Mouse (Mus musculus): Measurements from ENCODE around the gene Iqcb1. TPM values are rescaled to one million over a fixed set of nuclear protein-coding genes. Genes with fewer than 3 reads are reported as not detected.
A peak's percentile ranks its signal among the peaks of the same experiment; 100 is the strongest.

The Iqcb1 gene
- polyA plus RNA-seq (2016; fragmentation: Nextera tagmentation; extraction: Ambion mirVana) = 16.6 and 17.4 TPM in 2 replicates

DNA sequence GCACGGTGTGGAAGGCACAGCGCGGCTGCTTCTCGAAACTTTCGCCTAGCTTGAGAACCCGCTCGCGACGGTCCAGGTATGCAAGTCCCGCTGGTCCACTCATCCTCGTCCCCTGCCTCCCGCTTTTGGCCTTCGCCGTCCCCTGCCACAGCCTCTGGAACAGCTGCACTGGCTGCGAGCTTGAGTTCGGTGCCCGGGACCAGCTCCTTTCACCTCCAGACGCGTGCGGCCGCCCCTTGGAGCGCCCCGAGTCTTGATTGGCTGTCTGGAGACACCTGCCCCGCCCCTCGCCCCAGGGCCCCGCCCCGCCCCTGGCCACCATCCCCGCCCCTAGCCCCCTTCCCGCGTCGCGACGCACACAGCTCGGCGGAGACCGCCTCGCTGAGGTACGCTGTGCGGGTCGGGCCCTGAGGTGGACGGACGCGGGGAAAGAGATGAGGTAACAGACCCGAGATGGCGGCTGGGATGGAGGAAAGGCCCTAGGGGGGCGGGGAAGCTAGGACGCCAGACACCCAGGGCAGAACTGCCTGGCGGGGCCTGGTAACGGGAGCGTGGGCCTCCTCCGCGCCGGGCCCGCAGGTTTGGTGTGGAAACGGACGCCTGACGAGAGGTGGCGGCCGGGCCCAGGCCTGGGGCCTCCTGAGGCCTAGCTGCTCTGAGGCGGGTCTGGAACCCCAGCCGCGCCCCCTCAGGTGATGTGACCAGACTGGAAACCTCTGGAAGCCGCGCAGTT, at the start of gene Iqcb1:
TSS of gene Iqcb1 (plus strand) at position 332 of the 733 bp plus-strand sequence.
- Histone ChIP-seq H3K27ac (peak within 1 kb of the TSS; percentile 61), H3K27me3 (replicated peaks) (peaks cover 7% of the 10 kb centered on the region; the same call in 1 of the 2 replicates), H3K4me2 (peak within 1 kb of the TSS; percentile 96), H3K36me3 (no peaks in the 10 kb centered on the region), H3K9ac (peak within 1 kb of the TSS; percentile 86), H3K4me1 (peaks cover 15% of the 10 kb centered on the region), H3K4me3 (peak within 1 kb of the TSS; percentile 81), H3K9me3 (replicated peaks) (no peaks in the 10 kb centered on the region)
- ATAC-seq = peak; percentile 100
- under 1% methylated on average over 64 of the region's 64 CpGs for whole genome bisulfite sequencing (ENCODE audit: insufficient replicate concordance)

- H3K27ac ChIP-seq = no peak overlapping the region
- H3K27me3 ChIP-seq (replicated peaks) = no peaks in the 10 kb centered on the region
- no peak for ATAC-seq
- H3K9me3 ChIP-seq (replicated peaks) = no peaks in the 10 kb centered on the region
- H3K4me2 ChIP-seq = no peak overlapping the region
- H3K4me3 ChIP-seq = no peak overlapping the region
- H3K9ac ChIP-seq = no peak overlapping the region
- H3K4me1 ChIP-seq = no peaks in the 10 kb centered on the region
- WGBS (ENCODE audit: insufficient replicate concordance) = 81% methylated on average over 2 of the region's 2 CpGs
- H3K36me3 ChIP-seq = no peaks in the 10 kb centered on the region
Measured at GRCm38 (mm10) chr16:36784146-36784545, 44.0 kb upstream of the Iqcb1 start.

- ATAC-seq = no peak
- Histone ChIP-seq H3K36me3 (no peaks in the 10 kb centered on the region), H3K9me3 (replicated peaks) (no peaks in the 10 kb centered on the region), H3K9ac (no peak within 1 kb of the TSS), H3K4me3 (no peak within 1 kb of the TSS), H3K4me1 (no peaks in the 10 kb centered on the region), H3K27me3 (replicated peaks) (no peaks in the 10 kb centered on the region), H3K4me2 (no peak within 1 kb of the TSS), H3K27ac (no peak within 1 kb of the TSS)
- whole genome bisulfite sequencing (ENCODE audit: insufficient replicate concordance) = 55% methylated on average over 10 of the region's 10 CpGs
Measured at GRCm38 (mm10) chr16:36784594-36785313, 43.4 kb upstream of the Iqcb1 start, which contains the start of gene Slc15a2. Slc15a2 (minus strand) TSS chr16:36784962.

DNA sequence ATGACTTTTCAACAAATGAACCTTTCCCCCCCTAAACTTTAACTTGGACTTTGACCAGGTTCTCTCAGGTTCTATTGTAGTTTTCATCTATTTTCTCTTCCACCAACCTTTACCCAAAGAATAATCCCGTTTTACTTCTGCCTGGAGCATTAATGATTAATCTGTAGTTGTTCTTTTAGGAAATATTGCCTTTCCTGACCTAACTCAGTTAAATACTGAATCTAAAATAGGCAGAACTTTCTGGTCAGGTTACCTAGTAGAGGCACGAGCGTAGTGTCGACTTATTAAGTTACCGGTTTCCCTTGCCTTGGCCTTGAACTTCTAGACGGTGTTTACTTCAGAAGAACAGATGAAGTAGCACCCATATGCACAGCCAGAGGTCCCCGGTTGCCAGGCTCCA, 41.7 kb upstream of the Iqcb1 start:
- no peak for ATAC-seq
- H3K4me2 ChIP-seq = no peak overlapping the region
- WGBS (ENCODE audit: insufficient replicate concordance) = 64% methylated on average over 7 of the region's 7 CpGs
- H3K9ac ChIP-seq = no peak overlapping the region
- no peaks in the 10 kb centered on the region for H3K9me3 ChIP-seq (replicated peaks)
- no peaks in the 10 kb centered on the region for H3K36me3 ChIP-seq
- H3K27me3 ChIP-seq (replicated peaks) = no peaks in the 10 kb centered on the region
- H3K4me1 ChIP-seq = no peaks in the 10 kb centered on the region
- H3K27ac ChIP-seq = no peak overlapping the region
- H3K4me3 ChIP-seq = no peak overlapping the region

GRCm38 (mm10) chr16:36790166-36790565, 38.0 kb upstream of the Iqcb1 start:
- H3K4me1 ChIP-seq = no peaks in the 10 kb centered on the region
- H3K4me3 ChIP-seq = no peak overlapping the region
- no peak overlapping the region for H3K4me2 ChIP-seq
- H3K36me3 ChIP-seq = no peaks in the 10 kb centered on the region
- H3K27me3 ChIP-seq (replicated peaks) = no peaks in the 10 kb centered on the region
- no peak for ATAC-seq
- H3K9me3 ChIP-seq (replicated peaks) = no peaks in the 10 kb centered on the region
- H3K27ac ChIP-seq = no peak overlapping the region
- no peak overlapping the region for H3K9ac ChIP-seq
- 70% methylated on average over 4 of the region's 4 CpGs for WGBS (ENCODE audit: insufficient replicate concordance)

- H3K27ac ChIP-seq = no peak overlapping the region
- no peak overlapping the region for H3K4me2 ChIP-seq
- 53% methylated on average over 2 of the region's 2 CpGs for WGBS (ENCODE audit: insufficient replicate concordance)
- H3K36me3 ChIP-seq = no peaks in the 10 kb centered on the region
- H3K9ac ChIP-seq = no peak overlapping the region
- H3K27me3 ChIP-seq (replicated peaks) = no peaks in the 10 kb centered on the region
- H3K4me1 ChIP-seq = no peaks in the 10 kb centered on the region
- no peaks in the 10 kb centered on the region for H3K9me3 ChIP-seq (replicated peaks)
- H3K4me3 ChIP-seq = no peak overlapping the region
- no peak for ATAC-seq
Measured at GRCm38 (mm10) chr16:36794976-36795375, 33.2 kb upstream of the Iqcb1 start.

- WGBS (ENCODE audit: insufficient replicate concordance) = 41% methylated on average over 2 of the region's 2 CpGs
- H3K36me3 ChIP-seq = no peaks in the 10 kb centered on the region
Measured at GRCm38 (mm10) chr16:36798334-36798733, 29.9 kb upstream of the Iqcb1 start.

GRCm38 (mm10) chr16:36802361-36802760, 25.8 kb upstream of the Iqcb1 start:
- Histone ChIP-seq H3K27me3 (replicated peaks) (no peaks in the 10 kb centered on the region), H3K4me3 (no peak overlapping the region), H3K9me3 (replicated peaks) (no peaks in the 10 kb centered on the region; the same call in 1 of the 2 replicates), H3K36me3 (no peaks in the 10 kb centered on the region), H3K9ac (no peak overlapping the region), H3K27ac (no peak overlapping the region), H3K4me1 (no peaks in the 10 kb centered on the region), H3K4me2 (no peak overlapping the region)
- WGBS (ENCODE audit: insufficient replicate concordance) = 78% methylated on average over 3 of the region's 3 CpGs
- no peak for ATAC-seq

More at GRCm38 (mm10) chr16:36798334-36798733, 29.9 kb upstream of the Iqcb1 start:
- H3K4me2 ChIP-seq = no peak overlapping the region
- ATAC-seq = no peak
- H3K4me1 ChIP-seq = no peaks in the 10 kb centered on the region
- H3K9ac ChIP-seq = no peak overlapping the region
- H3K27me3 ChIP-seq (replicated peaks) = no peaks in the 10 kb centered on the region
- H3K4me3 ChIP-seq = no peak overlapping the region
- H3K9me3 ChIP-seq (replicated peaks) = no peaks in the 10 kb centered on the region; the same call in 1 of the 2 replicates
- H3K27ac ChIP-seq = no peak overlapping the region

GRCm38 (mm10) chr16:36808616-36809015, 19.6 kb upstream of the Iqcb1 start:
- H3K4me2 ChIP-seq = no peak overlapping the region
- no peak for ATAC-seq
- no peak overlapping the region for H3K4me3 ChIP-seq
- no peaks in the 10 kb centered on the region for H3K9me3 ChIP-seq (replicated peaks)
- H3K27ac ChIP-seq = no peak overlapping the region
- H3K9ac ChIP-seq = no peak overlapping the region
- no peaks in the 10 kb centered on the region for H3K36me3 ChIP-seq
- H3K4me1 ChIP-seq = no peaks in the 10 kb centered on the region
- no peaks in the 10 kb centered on the region for H3K27me3 ChIP-seq (replicated peaks)
- 76% methylated on average over 3 of the region's 3 CpGs for WGBS (ENCODE audit: insufficient replicate concordance)

DNA sequence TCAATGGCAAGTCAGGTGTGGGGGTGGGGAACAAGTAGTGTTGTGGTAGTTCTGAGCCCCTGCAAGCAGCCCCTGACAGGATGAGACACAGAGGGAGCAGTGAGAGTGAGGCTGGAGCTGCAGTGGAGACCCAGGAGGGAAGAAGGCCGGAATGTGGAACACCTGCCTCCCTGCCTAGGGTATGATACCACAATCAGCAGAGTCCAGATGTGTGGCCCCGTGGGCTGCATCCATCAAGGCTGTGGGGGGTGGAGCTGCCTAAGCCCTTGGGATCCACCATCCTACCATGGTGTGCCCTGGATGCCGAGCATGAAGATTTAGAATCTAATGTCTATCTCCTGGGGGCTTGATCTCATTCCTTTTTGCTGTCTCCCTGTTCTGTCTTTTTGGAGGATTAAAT, 14.5 kb upstream of the Iqcb1 start:
- Histone ChIP-seq H3K9me3 (replicated peaks) (no peaks in the 10 kb centered on the region), H3K27ac (no peak overlapping the region), H3K4me1 (no peaks in the 10 kb centered on the region), H3K4me2 (no peak overlapping the region), H3K36me3 (no peaks in the 10 kb centered on the region), H3K4me3 (no peak overlapping the region), H3K27me3 (replicated peaks) (no peaks in the 10 kb centered on the region), H3K9ac (no peak overlapping the region)
- peak; percentile 89 for ATAC-seq
- 32% methylated on average over 3 of the region's 3 CpGs for WGBS (ENCODE audit: insufficient replicate concordance)

GRCm38 (mm10) chr16:36816916-36817315, 11.3 kb upstream of the Iqcb1 start:
- H3K9me3 ChIP-seq (replicated peaks) = no peaks in the 10 kb centered on the region
- no peak overlapping the region for H3K4me3 ChIP-seq
- no peak overlapping the region for H3K27ac ChIP-seq
- H3K36me3 ChIP-seq = no peaks in the 10 kb centered on the region
- no peak for ATAC-seq
- peaks cover 6% of the 10 kb centered on the region; the same call in 1 of the 2 replicates for H3K4me1 ChIP-seq
- no peak overlapping the region for H3K4me2 ChIP-seq
- no peaks in the 10 kb centered on the region for H3K27me3 ChIP-seq (replicated peaks)
- no peak overlapping the region for H3K9ac ChIP-seq

- 23% methylated on average over 7 of the region's 7 CpGs for WGBS (ENCODE audit: insufficient replicate concordance)
Measured at GRCm38 (mm10) chr16:36817321-36817926, 10.8 kb upstream of the Iqcb1 start.

More at GRCm38 (mm10) chr16:36817321-36817926, 10.8 kb upstream of the Iqcb1 start:
- no peak overlapping the region for H3K27ac ChIP-seq
- no peaks in the 10 kb centered on the region for H3K36me3 ChIP-seq
- H3K4me1 ChIP-seq = peaks cover 7% of the 10 kb centered on the region; the same call in 1 of the 2 replicates
- H3K4me3 ChIP-seq = no peak overlapping the region
- H3K27me3 ChIP-seq (replicated peaks) = no peaks in the 10 kb centered on the region
- no peak overlapping the region for H3K9ac ChIP-seq
- H3K4me2 ChIP-seq = no peak overlapping the region
- peak; percentile 50; the same call in 1 of the 2 replicates for ATAC-seq
- no peaks in the 10 kb centered on the region for H3K9me3 ChIP-seq (replicated peaks)
